Mouse (Mus musculus) liver, adult 2 months (tissue): ENCODE results near the gene Glt8d1. TPM values are rescaled to one million over a fixed set of nuclear protein-coding genes. Genes with fewer than 3 reads are reported as not detected.

Experiments used
- DNase-seq: peaks from one replicate; pipeline ENCODE4 v3.0.0-alpha.2; 2011; ENCODE audit warnings: low read depth, low spot score; ENCODE audit errors: extremely low read depth
- H3K27ac ChIP-seq: fragments of 200-500 bp; replicated peaks from 2 replicates; pipeline ENCODE4 v1.5.1; 2012; ENCODE audit warnings: low read depth, mild to moderate bottlenecking, control low read depth, inconsistent platforms, low read length; ENCODE audit not compliant: insufficient read depth
- H3K27me3 ChIP-seq: fragments of 200-500 bp; 2 replicates; pipeline ENCODE4 v1.6.1; 2012; ENCODE audit warnings: mild to moderate bottlenecking, moderate library complexity, low read length, inconsistent platforms; ENCODE audit not compliant: control insufficient read depth, insufficient read depth
- H3K36me3 ChIP-seq: fragments of 200-500 bp; 2 replicates; pipeline ENCODE4 v1.6.1; 2012; ENCODE audit warnings: low read length, inconsistent platforms; ENCODE audit not compliant: control insufficient read depth, insufficient read depth
- H3K4me1 ChIP-seq: fragments of 200-500 bp; 2 replicates; pipeline ENCODE4 v1.6.1; 2011; ENCODE audit warnings: low read length; ENCODE audit not compliant: control insufficient read depth, insufficient read depth
- H3K4me3 ChIP-seq: fragments of 200-500 bp; 2 replicates; pipeline ENCODE4 v1.5.1; 2011; ENCODE audit warnings: low read depth, mild to moderate bottlenecking, control low read depth, low read length, moderate library complexity; ENCODE audit not compliant: insufficient read depth
- H3K79me2 ChIP-seq: fragments of 200-500 bp; 2 replicates; pipeline ENCODE4 v1.6.1; 2012; ENCODE audit warnings: inconsistent platforms, mild to moderate bottlenecking, low read length, moderate library complexity; ENCODE audit not compliant: control insufficient read depth, insufficient read depth
- H3K9ac ChIP-seq: fragments of 200-500 bp; 2 replicates; pipeline ENCODE4 v1.6.1; 2012; ENCODE audit warnings: low read depth, mild to moderate bottlenecking, control low read depth, inconsistent platforms, low read length
- CTCF ChIP-seq: fragments of 200-500 bp; IDR thresholded peaks from 2 replicates; pipeline ENCODE4 v1.5.1; 2011; ENCODE audit warnings: low read depth, low read length, control low read depth
- POLR2A ChIP-seq: fragments of 200-500 bp; IDR thresholded peaks from 2 replicates; pipeline ENCODE4 v1.6.1; 2011; ENCODE audit warnings: low read length, control low read depth; ENCODE audit not compliant: insufficient read depth; ENCODE audit errors: extremely low read depth
- WGBS: fragments of 180-500 bp; shearing (Covaris S2); methylation state at CpG from one replicate; pipeline ENCODE4 v1.1.7; 2018; 5-methylcytosine and 5-hydroxymethylcytosine counted together
- polyA plus RNA-seq: library from polyadenylated mRNA; depleted of rRNA; stranded (reverse); fragments of >200 nt; gene quantifications from 2 replicates; pipeline ENCODE4 v1.2.3, GENCODE M21; 2012
- total RNA-seq: library from RNA; depleted of rRNA; stranded (reverse); fragments of >200 nt; gene quantifications from 2 replicates; pipeline ENCODE4 v1.2.3, GENCODE M21; 2014

The Glt8d1 gene
- total and polyA plus RNA-seq, 2 experiments: 5.4 to 8.8 TPM

DNA sequence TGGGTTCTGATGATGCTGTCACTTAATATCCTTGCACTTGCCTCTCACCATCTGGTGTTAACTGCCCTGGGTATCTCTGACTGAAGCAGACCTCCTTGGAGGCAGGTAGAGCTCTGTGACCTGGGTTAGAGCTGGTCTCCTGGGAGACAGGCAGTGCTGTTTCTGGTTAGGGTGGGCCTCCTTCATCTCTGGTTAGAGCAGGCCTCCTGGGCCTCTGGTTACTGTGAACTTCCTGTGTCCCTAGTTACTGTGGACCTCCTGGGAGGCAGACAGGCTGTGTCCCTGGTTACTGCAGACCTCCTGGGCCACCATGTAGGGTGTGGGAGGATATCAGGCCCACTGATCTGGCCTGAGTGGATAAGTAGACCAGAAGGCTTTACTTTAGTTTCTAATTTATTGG, 4.8 kb upstream of the Glt8d1 start:
- Histone ChIP-seq H3K9ac (no peak overlapping the region), H3K27ac (no peak overlapping the region), H3K27me3 (no peaks in the 10 kb centered on the region), H3K4me3 (no peak overlapping the region), H3K79me2 (peaks cover 3% of the 10 kb centered on the region; the same call in 1 of the 2 replicates), H3K36me3 (peaks cover 3% of the 10 kb centered on the region; the same call in 1 of the 2 replicates), H3K4me1 (no peaks in the 10 kb centered on the region)
- no peak for DNase-seq
- no peak for TF ChIP-seq CTCF
- TF ChIP-seq POLR2A: no peak

DNA sequence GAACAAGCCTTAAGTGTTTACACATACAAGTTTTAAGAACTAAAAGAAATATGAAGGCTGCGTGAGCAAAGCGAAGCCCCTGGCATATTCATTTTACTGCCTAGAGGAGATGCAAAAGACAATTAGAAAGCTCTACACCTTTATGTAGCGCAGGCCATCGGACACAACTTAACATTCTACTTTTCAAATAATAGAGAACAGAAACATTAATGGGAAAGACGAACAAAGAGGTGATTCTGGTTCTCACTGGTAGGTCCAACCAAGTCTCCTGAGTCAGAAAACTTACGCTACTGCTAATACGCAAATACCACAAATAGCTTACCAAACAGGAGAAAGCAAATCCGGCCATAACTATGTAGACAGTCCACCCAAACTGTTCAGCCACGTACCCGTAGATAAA, 844 bp upstream of the Glt8d1 start:
- no peaks in the 10 kb centered on the region for H3K27me3 ChIP-seq
- peaks cover 3% of the 10 kb centered on the region; the same call in 1 of the 2 replicates for H3K36me3 ChIP-seq
- 32% methylated on average over 10 of the region's 10 CpGs for WGBS
- H3K4me1 ChIP-seq: no peaks in the 10 kb centered on the region; the same call in 1 of the 2 replicates
- DNase-seq: no peak
- peak overlapping the region; percentile 99; the same call in 1 of the 2 replicates for H3K4me3 ChIP-seq
- H3K9ac ChIP-seq: peak overlapping the region; percentile 95
- peaks cover 3% of the 10 kb centered on the region; the same call in 1 of the 2 replicates for H3K79me2 ChIP-seq
- H3K27ac ChIP-seq: no peak overlapping the region
- TF ChIP-seq CTCF (no peak), POLR2A (no peak)

DNA sequence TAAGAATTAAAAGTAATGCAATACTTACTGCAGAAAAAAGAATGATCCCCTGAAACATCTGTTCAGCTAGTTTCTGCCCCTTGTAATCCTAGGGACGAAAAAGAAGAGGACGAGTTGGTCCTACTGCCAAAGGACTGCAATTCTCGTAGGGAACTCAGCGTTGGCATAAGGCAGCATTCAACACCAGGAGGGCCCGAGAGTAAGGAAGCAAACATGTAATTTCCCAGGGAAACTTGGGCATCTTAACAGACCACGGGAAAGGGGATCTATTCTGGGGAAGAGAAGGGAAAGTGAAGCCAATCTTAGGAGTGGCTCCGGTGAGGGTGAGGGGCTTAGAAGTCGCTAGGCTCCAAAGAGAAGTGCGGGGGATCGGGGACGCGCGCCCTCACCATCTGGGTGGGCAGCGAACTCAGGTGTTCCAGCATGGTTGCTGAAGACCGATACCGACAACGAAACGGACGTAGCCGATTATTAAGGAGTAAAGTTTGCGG, 339 bp upstream of the Glt8d1 start:
- under 1% methylated on average over 21 of the region's 21 CpGs for WGBS
- no peaks in the 10 kb centered on the region; the same call in 1 of the 2 replicates for H3K4me1 ChIP-seq
- TF ChIP-seq POLR2A (no peak), CTCF (no peak)

DNA sequence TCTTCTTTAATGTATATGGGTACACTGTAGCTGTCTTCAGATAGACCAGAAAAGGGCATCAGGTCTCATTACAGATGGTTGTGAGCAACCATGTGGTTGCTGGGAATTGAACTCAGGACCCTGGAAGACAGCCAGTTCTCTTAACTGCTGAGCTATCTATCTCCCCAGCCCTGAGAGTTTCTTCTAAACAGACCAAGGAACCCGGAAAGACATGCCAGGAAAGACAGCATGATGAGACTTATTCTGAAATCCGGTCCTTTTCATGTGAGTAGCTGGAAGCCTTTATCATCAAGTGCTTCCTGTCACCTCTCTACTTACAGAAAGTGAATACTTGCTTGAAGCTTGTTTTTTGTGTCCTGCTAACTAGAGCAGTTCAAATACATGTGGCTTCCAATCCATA, 3.3 kb downstream of the Glt8d1 start:
- Histone ChIP-seq H3K4me1 (no peaks in the 10 kb centered on the region; the same call in 1 of the 2 replicates), H3K36me3 (peaks cover 6% of the 10 kb centered on the region), H3K79me2 (peaks cover 3% of the 10 kb centered on the region; the same call in 1 of the 2 replicates), H3K27ac (no peak overlapping the region), H3K27me3 (no peaks in the 10 kb centered on the region), H3K9ac (no peak overlapping the region), H3K4me3 (no peak overlapping the region)
- TF ChIP-seq CTCF (no peak), POLR2A (no peak)
- WGBS: 72% methylated on average over 2 of the region's 2 CpGs
- DNase-seq: no peak

More for the DNA sequence above, 339 bp upstream of the Glt8d1 start:
- peak overlapping the region; percentile 99 for H3K4me3 ChIP-seq
- H3K79me2 ChIP-seq: peaks cover 3% of the 10 kb centered on the region; the same call in 1 of the 2 replicates
- DNase-seq: peak; percentile 36
- H3K9ac ChIP-seq: peak overlapping the region; percentile 95
- H3K36me3 ChIP-seq: peaks cover 3% of the 10 kb centered on the region; the same call in 1 of the 2 replicates
- H3K27me3 ChIP-seq: no peaks in the 10 kb centered on the region
- H3K27ac ChIP-seq: peak overlapping the region; percentile 89

DNA sequence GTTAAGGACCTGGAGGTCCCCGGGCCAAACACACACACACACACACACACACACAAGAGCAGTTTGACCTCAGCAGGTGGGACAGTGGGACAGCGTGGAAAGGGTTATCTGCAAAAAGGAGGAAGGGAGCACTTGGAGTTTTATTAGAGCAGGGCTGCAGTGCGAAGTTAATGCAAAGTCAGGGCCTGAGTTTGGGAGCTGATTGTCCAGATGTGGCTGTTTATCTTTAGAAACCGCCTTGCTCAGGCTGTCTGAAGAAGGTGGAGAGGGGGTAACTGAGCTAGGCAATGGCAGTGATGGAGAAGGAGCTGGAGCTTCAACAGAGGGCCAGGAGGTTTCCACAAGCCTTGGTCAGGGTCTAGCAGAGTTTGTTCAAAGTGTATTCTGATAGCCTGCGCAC, 5.6 kb downstream of the Glt8d1 start:
- 92% methylated on average over 5 of the region's 5 CpGs for WGBS
- Histone ChIP-seq H3K27me3 (no peaks in the 10 kb centered on the region), H3K36me3 (peaks cover 23% of the 10 kb centered on the region), H3K4me3 (no peak overlapping the region), H3K79me2 (no peaks in the 10 kb centered on the region), H3K27ac (no peak overlapping the region), H3K9ac (no peak overlapping the region), H3K4me1 (no peaks in the 10 kb centered on the region; the same call in 1 of the 2 replicates)
- no peak for TF ChIP-seq POLR2A
- TF ChIP-seq CTCF: no peak
- DNase-seq: no peak

DNA sequence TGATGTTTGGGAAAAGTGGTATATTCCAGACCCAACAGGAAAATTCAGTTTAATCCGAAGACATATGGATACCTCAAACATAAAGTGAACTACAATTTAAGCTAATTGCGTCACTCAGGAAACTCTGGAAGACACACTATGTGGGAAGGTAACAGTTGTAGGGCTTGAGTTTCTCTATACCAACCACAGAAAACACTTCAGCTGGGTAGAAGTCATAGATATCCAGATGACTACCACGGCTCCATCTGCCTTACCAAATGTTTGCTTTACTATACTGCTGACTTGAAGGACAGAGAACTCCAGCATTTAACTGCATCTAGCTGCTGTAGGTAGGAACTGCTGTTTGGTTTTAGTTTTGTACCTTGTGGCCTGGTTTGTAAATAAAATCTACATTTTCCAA, 10.4 kb downstream of the Glt8d1 start:
- Histone ChIP-seq H3K4me1 (no peaks in the 10 kb centered on the region), H3K36me3 (peaks cover 65% of the 10 kb centered on the region), H3K79me2 (no peaks in the 10 kb centered on the region), H3K4me3 (no peak overlapping the region), H3K9ac (no peak overlapping the region), H3K27me3 (no peaks in the 10 kb centered on the region), H3K27ac (no peak overlapping the region)
- WGBS: 92% methylated on average over 3 of the region's 3 CpGs
- TF ChIP-seq CTCF (no peak), POLR2A (no peak)
- DNase-seq: no peak
